Mouse (Mus musculus) left cerebral cortex, postnatal 25 days (tissue): ENCODE data around the gene Clec4b2. TPM values are rescaled to one million over a fixed set of nuclear protein-coding genes. Genes with fewer than 3 reads are reported as not detected.

Source experiments
- total RNA-seq, 2 experiments: library from RNA; stranded (reverse); gene quantifications; 2 replicates each; pipeline ENCODE4 v1.2.3; 2021

The Clec4b2 gene
- total RNA-seq, 2 experiments from 2014 or later = not detected

Other genes starting within 250 kb of the Clec4b2 start
- 1 to 10 TPM; 1.1 to 1.7 TPM for gene Clec4a3, start 220.4 kb upstream of the Clec4b2 start, total RNA-seq
- gene Clec4a4, start 182.5 kb upstream of the Clec4b2 start, total RNA-seq = not detected
- gene Clec4b1, start 122.9 kb upstream of the Clec4b2 start, total RNA-seq = not detected
- gene Clec4a2, start 66.5 kb upstream of the Clec4b2 start, total RNA-seq = 1 to 10 TPM; 1.9 to 2.3 TPM
- not detected for gene Clec4n, start 57.0 kb downstream of the Clec4b2 start, total RNA-seq
- gene Clec4d, start 89.2 kb downstream of the Clec4b2 start, total RNA-seq = not detected
- not detected for gene Clec4e, start 117.0 kb downstream of the Clec4b2 start, total RNA-seq
- gene Vmn2r19, start 135.4 kb downstream of the Clec4b2 start, total RNA-seq = not detected
- gene Vmn2r20, start 245.2 kb downstream of the Clec4b2 start, total RNA-seq = not detected